Mouse (Mus musculus): ENCODE data around the gene Zbtb20. TPM values are rescaled to one million over a fixed set of nuclear protein-coding genes. Genes with fewer than 3 reads are reported as not detected.

Zbtb20 gene
- polyA plus RNA-seq, 1 experiment = 9.6 TPM

- Histone ChIP-seq H3K27ac (ENCODE audit: insufficient read depth, low read depth, low read length) (no peak overlapping the region), H3K4me1 (ENCODE audit: control insufficient read depth, insufficient read depth, insufficient read length, low read length) (peaks cover 3% of the 10 kb centered on the region; the same call in 1 of the 2 replicates), H3K27me3 (ENCODE audit: control insufficient read depth, insufficient read depth, low read length) (no peaks in the 10 kb centered on the region), H3K36me3 (ENCODE audit: control insufficient read depth, insufficient read depth, low read length) (no peaks in the 10 kb centered on the region), H3K4me3 (ENCODE audit: low read depth, low read length) (no peak overlapping the region)
- no peak for TF ChIP-seq CTCF (IDR thresholded peaks at IDR 0.05; ENCODE audit: extremely low read depth, insufficient read length, insufficient replicate concordance, low read depth, low read length)
- TF ChIP-seq POLR2A (IDR thresholded peaks at IDR 0.05; ENCODE audit: low read depth, low read length) = no peak
Observed at GRCm38 (mm10) chr16:43399428-43399827, 523.7 kb downstream of the Zbtb20 start.

GRCm38 (mm10) chr16:43400046-43400445, 524.4 kb downstream of the Zbtb20 start:
- peaks cover 3% of the 10 kb centered on the region; the same call in 1 of the 2 replicates for H3K4me1 ChIP-seq (ENCODE audit: control insufficient read depth, insufficient read depth, insufficient read length, low read length)
- H3K27ac ChIP-seq (ENCODE audit: insufficient read depth, low read depth, low read length) = no peak overlapping the region
- H3K27me3 ChIP-seq (ENCODE audit: control insufficient read depth, insufficient read depth, low read length) = no peaks in the 10 kb centered on the region
- H3K4me3 ChIP-seq (ENCODE audit: low read depth, low read length) = no peak overlapping the region
- H3K36me3 ChIP-seq (ENCODE audit: control insufficient read depth, insufficient read depth, low read length) = no peaks in the 10 kb centered on the region
- TF ChIP-seq POLR2A (IDR thresholded peaks at IDR 0.05; ENCODE audit: low read depth, low read length) = no peak
- no peak for TF ChIP-seq CTCF (IDR thresholded peaks at IDR 0.05; ENCODE audit: extremely low read depth, insufficient read length, insufficient replicate concordance, low read depth, low read length)

DNA sequence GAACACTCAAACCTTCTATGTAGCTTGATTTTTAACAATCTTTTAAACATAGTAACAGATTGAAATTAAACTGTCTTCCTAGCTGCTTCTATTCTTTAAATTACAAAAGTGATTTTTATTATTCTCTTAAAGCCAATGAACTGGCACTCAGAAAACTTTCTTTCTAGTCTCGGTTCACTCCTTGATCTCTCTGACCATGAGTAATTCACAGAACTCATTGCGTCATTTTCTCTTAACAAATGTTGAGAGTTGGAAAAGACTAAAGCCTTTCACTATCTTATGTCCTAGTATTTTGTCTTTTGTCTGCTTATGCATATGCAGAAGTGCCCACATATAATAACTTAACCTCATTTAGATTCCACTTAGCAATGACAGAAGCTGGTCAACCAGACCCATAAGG, 525.3 kb downstream of the Zbtb20 start:
- TF ChIP-seq POLR2A (IDR thresholded peaks at IDR 0.05; ENCODE audit: low read depth, low read length) = no peak
- no peak for TF ChIP-seq CTCF (IDR thresholded peaks at IDR 0.05; ENCODE audit: extremely low read depth, insufficient read length, insufficient replicate concordance, low read depth, low read length)
- H3K4me3 ChIP-seq (ENCODE audit: low read depth, low read length) = no peak overlapping the region
- 91% methylated on average over 2 of the region's 2 CpGs for WGBS
- H3K36me3 ChIP-seq (ENCODE audit: control insufficient read depth, insufficient read depth, low read length) = no peaks in the 10 kb centered on the region
- peaks cover 3% of the 10 kb centered on the region; the same call in 1 of the 2 replicates for H3K4me1 ChIP-seq (ENCODE audit: control insufficient read depth, insufficient read depth, insufficient read length, low read length)
- no peaks in the 10 kb centered on the region for H3K27me3 ChIP-seq (ENCODE audit: control insufficient read depth, insufficient read depth, low read length)
- H3K27ac ChIP-seq (ENCODE audit: insufficient read depth, low read depth, low read length) = no peak overlapping the region

DNA sequence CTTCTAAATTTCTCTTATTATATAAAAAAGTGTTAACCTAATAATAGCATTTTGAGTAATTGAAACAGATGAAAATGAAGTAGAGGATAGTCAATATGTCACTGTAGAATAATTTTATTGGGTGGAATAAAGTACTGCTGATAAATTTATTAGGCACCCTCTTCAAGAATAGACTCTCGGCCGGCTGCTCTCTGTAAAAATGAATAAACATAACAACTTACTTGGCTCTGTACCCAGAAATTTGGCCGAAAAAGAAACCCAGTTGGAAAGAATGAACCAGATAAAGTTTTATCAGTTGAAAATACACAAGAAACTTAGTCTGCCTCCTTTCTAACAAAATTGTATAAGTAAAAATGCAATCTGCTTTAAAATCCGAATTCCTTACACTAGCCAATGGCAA, 527.2 kb downstream of the Zbtb20 start:
- 64% methylated on average over 4 of the region's 4 CpGs for WGBS
- Histone ChIP-seq H3K36me3 (ENCODE audit: control insufficient read depth, insufficient read depth, low read length) (no peaks in the 10 kb centered on the region), H3K4me1 (ENCODE audit: control insufficient read depth, insufficient read depth, insufficient read length, low read length) (peaks cover 3% of the 10 kb centered on the region; the same call in 1 of the 2 replicates), H3K27ac (ENCODE audit: insufficient read depth, low read depth, low read length) (no peak overlapping the region), H3K27me3 (ENCODE audit: control insufficient read depth, insufficient read depth, low read length) (no peaks in the 10 kb centered on the region), H3K4me3 (ENCODE audit: low read depth, low read length) (no peak overlapping the region)
- no peak for TF ChIP-seq POLR2A (IDR thresholded peaks at IDR 0.05; ENCODE audit: low read depth, low read length)
- no peak for TF ChIP-seq CTCF (IDR thresholded peaks at IDR 0.05; ENCODE audit: extremely low read depth, insufficient read length, insufficient replicate concordance, low read depth, low read length)

DNA sequence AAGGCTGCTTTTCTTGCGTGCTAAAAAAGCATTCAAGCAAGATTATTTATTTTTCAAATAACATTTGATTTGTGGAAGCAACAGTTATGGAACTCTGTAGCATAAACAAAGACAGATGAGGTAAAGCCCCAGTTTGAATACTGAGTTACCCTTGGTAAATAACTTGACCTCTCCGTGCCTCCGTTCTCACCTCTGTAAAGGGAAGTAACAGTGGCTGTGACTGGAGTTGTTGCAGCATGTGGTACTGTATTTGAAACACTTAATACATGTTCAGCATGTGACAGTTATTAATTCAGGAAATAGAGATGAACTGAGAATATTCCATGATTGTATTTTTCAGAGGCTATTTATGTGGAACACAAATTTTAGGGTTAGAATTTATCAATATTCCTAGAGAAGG, 529.4 kb downstream of the Zbtb20 start:
- Histone ChIP-seq H3K27ac (ENCODE audit: insufficient read depth, low read depth, low read length) (no peak overlapping the region), H3K27me3 (ENCODE audit: control insufficient read depth, insufficient read depth, low read length) (no peaks in the 10 kb centered on the region), H3K4me1 (ENCODE audit: control insufficient read depth, insufficient read depth, insufficient read length, low read length) (peaks cover 5% of the 10 kb centered on the region; the same call in 1 of the 2 replicates), H3K4me3 (ENCODE audit: low read depth, low read length) (no peak overlapping the region), H3K36me3 (ENCODE audit: control insufficient read depth, insufficient read depth, low read length) (no peaks in the 10 kb centered on the region)
- TF ChIP-seq CTCF (IDR thresholded peaks at IDR 0.05; ENCODE audit: extremely low read depth, insufficient read length, insufficient replicate concordance, low read depth, low read length) (no peak), POLR2A (IDR thresholded peaks at IDR 0.05; ENCODE audit: low read depth, low read length) (no peak)
- WGBS = 87% methylated on average over 3 of the region's 3 CpGs

- Histone ChIP-seq H3K4me1 (ENCODE audit: control insufficient read depth, insufficient read depth, insufficient read length, low read length) (peaks cover 5% of the 10 kb centered on the region; the same call in 1 of the 2 replicates), H3K36me3 (ENCODE audit: control insufficient read depth, insufficient read depth, low read length) (no peaks in the 10 kb centered on the region), H3K4me3 (ENCODE audit: low read depth, low read length) (no peak overlapping the region), H3K27me3 (ENCODE audit: control insufficient read depth, insufficient read depth, low read length) (no peaks in the 10 kb centered on the region), H3K27ac (ENCODE audit: insufficient read depth, low read depth, low read length) (no peak overlapping the region)
- WGBS = 39% methylated on average over 2 of the region's 2 CpGs
- TF ChIP-seq POLR2A (IDR thresholded peaks at IDR 0.05; ENCODE audit: low read depth, low read length) (no peak), CTCF (IDR thresholded peaks at IDR 0.05; ENCODE audit: extremely low read depth, insufficient read length, insufficient replicate concordance, low read depth, low read length) (no peak)
Observed at GRCm38 (mm10) chr16:43407594-43408142, 532.0 kb downstream of the Zbtb20 start.

DNA sequence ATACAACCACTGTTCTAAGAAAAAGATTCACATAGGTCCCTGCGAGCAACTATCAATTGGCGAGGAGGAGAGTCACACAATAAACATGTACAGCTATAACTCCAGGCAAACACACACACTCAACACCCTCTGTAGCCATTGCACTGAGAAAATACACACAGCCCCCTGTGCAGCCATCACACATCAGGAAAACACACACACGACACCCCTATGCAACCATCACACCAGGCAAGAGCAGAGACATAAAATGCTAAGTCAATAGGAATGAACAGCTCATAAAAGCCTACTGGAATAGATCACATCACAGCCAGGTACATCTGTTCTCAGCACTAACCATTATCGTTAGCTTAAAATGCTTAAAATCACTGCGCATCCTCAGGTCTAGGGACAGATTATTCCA, 532.9 kb downstream of the Zbtb20 start:
- Histone ChIP-seq H3K27me3 (ENCODE audit: control insufficient read depth, insufficient read depth, low read length) (no peaks in the 10 kb centered on the region), H3K27ac (ENCODE audit: insufficient read depth, low read depth, low read length) (no peak overlapping the region), H3K4me1 (ENCODE audit: control insufficient read depth, insufficient read depth, insufficient read length, low read length) (peaks cover 5% of the 10 kb centered on the region; the same call in 1 of the 2 replicates), H3K36me3 (ENCODE audit: control insufficient read depth, insufficient read depth, low read length) (no peaks in the 10 kb centered on the region), H3K4me3 (ENCODE audit: low read depth, low read length) (no peak overlapping the region)
- 93% methylated on average over 5 of the region's 5 CpGs for WGBS
- TF ChIP-seq CTCF (IDR thresholded peaks at IDR 0.05; ENCODE audit: extremely low read depth, insufficient read length, insufficient replicate concordance, low read depth, low read length) (no peak), POLR2A (IDR thresholded peaks at IDR 0.05; ENCODE audit: low read depth, low read length) (no peak)

Measured in small intestine, adult 2 months (tissue).